Mouse (Mus musculus): ENCODE results near the gene Dtx3. TPM values are rescaled to one million over a fixed set of nuclear protein-coding genes. Genes with fewer than 3 reads are reported as not detected.
A peak's percentile ranks its signal among the peaks of the same experiment; 100 is the strongest.

Dtx3 gene
- 223 and 231 TPM in 2 replicates for polyA plus RNA-seq (2014; fragmentation: Nextera tagmentation; extraction: Ambion mirVana)

DNA sequence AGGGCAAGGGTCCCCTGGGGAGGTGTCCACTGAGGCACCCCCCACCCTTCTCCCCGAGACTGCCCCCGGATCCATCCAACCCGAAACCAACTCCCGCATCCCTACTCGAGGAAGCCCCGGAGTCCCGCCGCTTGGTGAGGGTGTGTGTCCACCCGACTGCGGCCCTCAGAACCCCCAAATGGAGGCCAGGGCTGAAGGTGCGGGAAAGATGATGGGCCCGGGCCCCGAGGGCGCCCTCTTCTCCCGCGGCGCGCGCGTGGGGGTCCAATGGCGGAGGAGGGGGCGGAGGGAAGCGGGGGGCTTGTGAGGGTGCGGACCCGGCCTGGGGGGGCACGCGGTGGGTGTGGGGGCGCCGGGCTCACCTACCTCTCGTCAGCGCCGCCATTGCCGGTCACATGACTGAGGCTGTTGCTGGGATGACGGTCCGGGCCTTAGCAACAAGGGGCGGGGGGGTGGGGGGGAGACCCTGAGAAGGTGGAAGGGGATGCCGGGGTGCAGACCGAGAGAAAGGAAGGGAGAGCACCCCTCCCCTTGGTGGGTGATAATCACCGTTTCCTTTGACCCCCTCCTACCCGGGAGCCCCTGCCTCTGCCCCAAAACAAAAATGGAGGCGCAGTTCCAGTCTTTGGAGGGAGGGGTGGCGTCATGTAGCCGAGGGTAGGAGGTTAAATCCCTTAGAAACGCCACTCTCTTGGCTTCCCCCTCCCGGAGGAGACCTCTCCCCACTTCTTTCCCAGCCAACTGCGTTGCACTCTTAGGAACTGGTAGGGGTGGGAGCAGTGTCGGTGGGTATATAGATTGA, at the start of gene Dtx3:
TSS of gene Dtx3 (minus strand) at position 401 of the 802 bp plus-strand sequence.
- peak within 1 kb of the TSS; percentile 70 for H3K4me2 ChIP-seq (replicated peaks)
- peak within 1 kb of the TSS; percentile 94 for H3K9ac ChIP-seq
- H3K27me3 ChIP-seq (ENCODE audit: control insufficient read depth, insufficient read depth, low read length): no peaks in the 10 kb centered on the region
- H3K9me3 ChIP-seq (ENCODE audit: control insufficient read depth, low read length): no peaks in the 10 kb centered on the region
- peak within 1 kb of the TSS; percentile 92 for H3K27ac ChIP-seq
- H3K36me3 ChIP-seq (replicated peaks; ENCODE audit: control insufficient read depth, insufficient read depth): peaks cover 55% of the 10 kb centered on the region
- DNase-seq (ENCODE audit: low spot score) (no peak), ATAC-seq (ENCODE audit: low FRiP score) (peak; percentile 72)
- H3K4me1 ChIP-seq (replicated peaks; ENCODE audit: control insufficient read depth, insufficient read depth, low read length): peaks cover 18% of the 10 kb centered on the region
- peak within 1 kb of the TSS; percentile 91 for H3K4me3 ChIP-seq (replicated peaks; ENCODE audit: low read length)
- under 1% methylated on average over 35 of the region's 47 CpGs for WGBS

DNA sequence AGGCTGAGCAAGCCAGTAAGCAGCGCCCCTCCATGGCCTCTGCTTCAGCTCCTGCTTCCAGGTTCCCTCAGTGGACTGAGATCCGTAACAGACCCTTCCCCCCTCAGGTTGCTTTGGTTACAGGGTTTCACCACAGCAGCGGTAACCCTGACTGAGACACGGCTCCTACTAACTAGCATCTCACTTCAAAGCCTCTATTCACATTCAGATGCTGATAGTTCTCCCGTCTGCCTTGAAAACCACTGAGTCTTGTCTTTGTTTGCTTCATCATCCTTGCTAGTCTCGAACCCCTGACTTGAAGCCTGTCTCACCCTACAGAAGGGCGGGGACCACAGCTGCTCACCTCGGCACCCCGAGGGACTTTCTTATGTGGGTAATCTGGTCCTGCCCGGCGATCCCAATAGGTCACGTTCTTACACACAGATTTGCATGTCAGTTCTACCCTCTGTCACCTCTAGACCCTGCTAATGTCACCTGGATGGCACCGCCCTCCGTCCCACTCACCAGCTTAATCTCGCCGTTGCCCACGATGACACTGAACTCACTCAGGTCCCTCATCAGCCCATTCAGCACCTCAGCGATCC, 42.8 kb upstream of the Dtx3 start:
- DNase-seq (ENCODE audit: low spot score) (no peak), ATAC-seq (ENCODE audit: low FRiP score) (no peak)
- H3K36me3 ChIP-seq (replicated peaks; ENCODE audit: control insufficient read depth, insufficient read depth): peaks cover 92% of the 10 kb centered on the region
- H3K9ac ChIP-seq: no peak overlapping the region
- no peak overlapping the region for H3K4me2 ChIP-seq (replicated peaks)
- H3K27me3 ChIP-seq (ENCODE audit: control insufficient read depth, insufficient read depth, low read length): no peaks in the 10 kb centered on the region
- no peaks in the 10 kb centered on the region for H3K4me1 ChIP-seq (replicated peaks; ENCODE audit: control insufficient read depth, insufficient read depth, low read length)
- H3K4me3 ChIP-seq (replicated peaks; ENCODE audit: low read length): no peak overlapping the region
- no peak overlapping the region for H3K27ac ChIP-seq
- WGBS: 68% methylated on average over 18 of the region's 18 CpGs
- no peaks in the 10 kb centered on the region for H3K9me3 ChIP-seq (ENCODE audit: control insufficient read depth, low read length)

DNA sequence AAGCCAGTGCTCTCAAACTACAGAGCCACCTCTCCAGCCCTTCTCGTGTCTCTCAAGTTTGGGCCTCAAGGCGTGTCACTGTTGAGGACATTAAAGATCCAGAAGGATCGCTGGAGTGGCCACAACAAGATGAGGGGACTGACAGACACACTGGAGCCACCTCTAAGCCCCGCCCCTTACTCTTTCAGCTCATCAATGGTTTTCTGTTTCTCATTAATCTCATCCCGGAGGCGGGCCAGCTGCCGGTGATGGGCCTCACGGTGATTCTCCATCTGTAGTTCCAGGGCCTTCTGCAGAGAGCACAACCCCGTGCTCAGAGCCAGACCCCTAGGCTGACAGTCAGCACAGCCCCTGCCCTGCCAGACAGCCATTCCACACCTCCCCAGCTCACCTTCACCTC, 41.0 kb upstream of the Dtx3 start:
- Histone ChIP-seq H3K9me3 (ENCODE audit: control insufficient read depth, low read length) (no peaks in the 10 kb centered on the region), H3K36me3 (replicated peaks; ENCODE audit: control insufficient read depth, insufficient read depth) (peaks cover 92% of the 10 kb centered on the region), H3K4me1 (replicated peaks; ENCODE audit: control insufficient read depth, insufficient read depth, low read length) (no peaks in the 10 kb centered on the region), H3K27me3 (ENCODE audit: control insufficient read depth, insufficient read depth, low read length) (no peaks in the 10 kb centered on the region), H3K4me3 (replicated peaks; ENCODE audit: low read length) (no peak overlapping the region), H3K4me2 (replicated peaks) (no peak overlapping the region), H3K27ac (no peak overlapping the region), H3K9ac (no peak overlapping the region)
- WGBS: 37% methylated on average over 9 of the region's 9 CpGs
- DNase-seq (ENCODE audit: low spot score): no peak
- ATAC-seq (ENCODE audit: low FRiP score): no peak

DNA sequence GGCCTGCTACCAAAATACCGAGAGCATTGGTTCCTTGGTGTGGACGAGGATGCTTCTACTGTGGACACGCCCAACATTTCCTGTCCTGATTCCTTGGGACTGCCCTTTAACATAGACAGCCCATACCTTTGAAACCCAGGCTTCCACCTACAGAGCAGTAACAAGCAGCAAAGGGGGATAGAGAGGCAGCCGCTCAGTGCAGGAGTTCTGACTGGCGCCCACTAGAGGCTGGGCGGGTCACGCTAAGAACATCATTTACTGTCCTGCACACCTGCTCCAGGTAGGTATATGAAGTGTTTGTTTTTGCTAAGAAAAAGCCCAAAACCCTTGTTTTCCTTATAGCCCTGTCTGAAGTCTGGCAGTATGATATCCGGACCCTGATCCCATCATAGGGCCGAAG, 37.6 kb upstream of the Dtx3 start:
- no peaks in the 10 kb centered on the region for H3K9me3 ChIP-seq (ENCODE audit: control insufficient read depth, low read length)
- H3K4me1 ChIP-seq (replicated peaks; ENCODE audit: control insufficient read depth, insufficient read depth, low read length): no peaks in the 10 kb centered on the region
- H3K36me3 ChIP-seq (replicated peaks; ENCODE audit: control insufficient read depth, insufficient read depth): peaks cover 92% of the 10 kb centered on the region
- DNase-seq (ENCODE audit: low spot score): no peak
- no peak overlapping the region for H3K27ac ChIP-seq
- H3K4me3 ChIP-seq (replicated peaks; ENCODE audit: low read length): no peak overlapping the region
- no peaks in the 10 kb centered on the region for H3K27me3 ChIP-seq (ENCODE audit: control insufficient read depth, insufficient read depth, low read length)
- ATAC-seq (ENCODE audit: low FRiP score): no peak
- no peak overlapping the region for H3K9ac ChIP-seq
- 87% methylated on average over 9 of the region's 9 CpGs for WGBS
- H3K4me2 ChIP-seq (replicated peaks): no peak overlapping the region

DNA sequence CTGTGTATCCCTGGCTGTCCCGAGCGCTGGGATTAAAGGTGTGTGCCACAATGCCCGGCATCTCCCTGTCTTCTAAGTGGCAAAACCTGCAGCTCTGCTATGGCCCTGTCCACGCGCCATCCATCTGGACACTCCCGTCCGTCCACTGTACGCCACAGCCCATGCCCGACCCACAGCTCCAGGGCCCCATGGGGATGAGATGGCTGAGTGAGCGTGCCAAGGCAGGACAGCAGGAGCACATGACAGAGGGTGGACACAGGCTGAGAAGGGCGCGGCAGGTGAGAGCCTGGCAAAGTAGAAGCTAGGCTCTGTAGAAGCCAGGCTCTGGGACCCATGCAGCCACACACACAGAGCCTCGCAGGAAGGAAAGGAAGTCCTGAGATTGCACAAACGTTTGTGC, 36.2 kb upstream of the Dtx3 start:
- Histone ChIP-seq H3K4me3 (replicated peaks; ENCODE audit: low read length) (no peak overlapping the region), H3K27me3 (ENCODE audit: control insufficient read depth, insufficient read depth, low read length) (no peaks in the 10 kb centered on the region), H3K27ac (no peak overlapping the region), H3K36me3 (replicated peaks; ENCODE audit: control insufficient read depth, insufficient read depth) (peaks cover 90% of the 10 kb centered on the region), H3K9me3 (ENCODE audit: control insufficient read depth, low read length) (no peaks in the 10 kb centered on the region), H3K9ac (no peak overlapping the region), H3K4me2 (replicated peaks) (no peak overlapping the region), H3K4me1 (replicated peaks; ENCODE audit: control insufficient read depth, insufficient read depth, low read length) (no peaks in the 10 kb centered on the region)
- no peak for DNase-seq (ENCODE audit: low spot score)
- no peak for ATAC-seq (ENCODE audit: low FRiP score)
- 84% methylated on average over 14 of the region's 14 CpGs for WGBS

DNA sequence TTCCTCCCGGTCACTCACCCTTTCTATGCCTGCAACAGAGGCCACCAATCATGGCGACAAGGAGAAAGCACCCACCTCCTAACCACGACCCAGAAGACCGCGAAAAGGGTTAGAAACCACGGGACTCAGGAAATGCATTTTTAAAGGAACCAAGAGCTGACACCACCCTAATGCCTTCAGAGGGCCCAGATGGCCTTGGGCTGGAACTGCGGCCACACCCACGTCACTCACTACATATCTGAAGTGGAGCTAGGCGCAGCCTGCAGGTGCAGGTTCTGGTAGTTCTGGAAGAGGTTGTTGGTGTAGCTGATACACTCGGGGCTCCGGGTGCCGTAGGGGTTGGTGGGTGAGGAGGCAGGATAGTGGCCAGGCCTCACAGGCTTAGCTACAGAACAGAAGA, 35.2 kb upstream of the Dtx3 start:
- ATAC-seq (ENCODE audit: low FRiP score) (no peak), DNase-seq (ENCODE audit: low spot score) (no peak)
- 90% methylated on average over 12 of the region's 12 CpGs for WGBS
- H3K4me3 ChIP-seq (replicated peaks; ENCODE audit: low read length): no peak overlapping the region
- H3K27me3 ChIP-seq (ENCODE audit: control insufficient read depth, insufficient read depth, low read length): no peaks in the 10 kb centered on the region
- no peaks in the 10 kb centered on the region for H3K4me1 ChIP-seq (replicated peaks; ENCODE audit: control insufficient read depth, insufficient read depth, low read length)
- H3K9ac ChIP-seq: no peak overlapping the region
- no peaks in the 10 kb centered on the region for H3K9me3 ChIP-seq (ENCODE audit: control insufficient read depth, low read length)
- H3K27ac ChIP-seq: no peak overlapping the region
- peaks cover 79% of the 10 kb centered on the region for H3K36me3 ChIP-seq (replicated peaks; ENCODE audit: control insufficient read depth, insufficient read depth)
- no peak overlapping the region for H3K4me2 ChIP-seq (replicated peaks)

DNA sequence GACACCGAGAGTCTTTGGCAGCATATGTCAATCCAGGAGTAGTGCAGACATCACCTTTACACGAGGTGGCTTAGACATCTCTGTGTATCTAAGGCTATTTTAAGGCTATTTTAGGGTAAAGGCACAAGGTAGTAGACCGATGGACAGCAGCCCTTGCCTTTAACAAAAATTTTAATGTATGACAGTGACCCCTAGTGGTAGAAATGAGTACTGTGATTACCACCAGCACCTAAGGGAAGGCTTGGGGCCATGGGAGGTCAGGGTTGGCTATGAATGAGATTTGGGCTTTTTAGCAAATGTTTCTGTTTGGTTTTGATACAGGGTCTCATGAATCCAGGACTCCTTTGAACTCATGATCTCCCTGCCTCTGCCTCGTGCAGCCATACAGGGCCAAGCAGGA, 33.4 kb upstream of the Dtx3 start:
- Histone ChIP-seq H3K9me3 (ENCODE audit: control insufficient read depth, low read length) (no peaks in the 10 kb centered on the region), H3K27me3 (ENCODE audit: control insufficient read depth, insufficient read depth, low read length) (no peaks in the 10 kb centered on the region), H3K4me2 (replicated peaks) (no peak overlapping the region), H3K9ac (no peak overlapping the region), H3K4me3 (replicated peaks; ENCODE audit: low read length) (no peak overlapping the region), H3K36me3 (replicated peaks; ENCODE audit: control insufficient read depth, insufficient read depth) (peaks cover 69% of the 10 kb centered on the region), H3K27ac (no peak overlapping the region), H3K4me1 (replicated peaks; ENCODE audit: control insufficient read depth, insufficient read depth, low read length) (no peaks in the 10 kb centered on the region)
- ATAC-seq (ENCODE audit: low FRiP score) (0 out of 2 replicates have a peak, but pooled peaks have one; percentile 51), DNase-seq (ENCODE audit: low spot score) (peak; percentile 76)
- 22% methylated on average over 4 of the region's 4 CpGs for WGBS

DNA sequence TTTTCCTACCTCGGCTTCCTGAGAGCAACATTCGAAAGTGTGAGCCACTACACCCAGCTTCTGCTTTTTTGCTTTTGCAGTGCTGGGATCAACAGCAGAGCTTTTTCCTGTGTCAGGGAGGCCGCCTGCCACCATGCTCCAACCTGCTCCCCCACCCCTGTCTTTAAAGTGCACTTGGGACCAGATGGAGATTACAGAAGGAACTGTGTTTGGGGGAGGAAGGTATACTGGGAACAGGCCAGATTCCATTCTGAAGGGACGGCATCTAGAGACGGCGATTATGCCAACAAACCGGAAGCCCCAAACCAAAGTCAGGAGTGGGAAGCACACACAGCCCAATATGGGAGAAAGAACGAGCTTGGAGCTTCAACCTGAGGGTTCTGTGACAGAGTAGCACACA, 31.6 kb upstream of the Dtx3 start:
- Histone ChIP-seq H3K27ac (no peak overlapping the region), H3K4me3 (replicated peaks; ENCODE audit: low read length) (no peak overlapping the region), H3K9ac (no peak overlapping the region), H3K4me1 (replicated peaks; ENCODE audit: control insufficient read depth, insufficient read depth, low read length) (no peaks in the 10 kb centered on the region), H3K4me2 (replicated peaks) (no peak overlapping the region), H3K9me3 (ENCODE audit: control insufficient read depth, low read length) (no peaks in the 10 kb centered on the region), H3K27me3 (ENCODE audit: control insufficient read depth, insufficient read depth, low read length) (no peaks in the 10 kb centered on the region), H3K36me3 (replicated peaks; ENCODE audit: control insufficient read depth, insufficient read depth) (peaks cover 52% of the 10 kb centered on the region)
- DNase-seq (ENCODE audit: low spot score): no peak
- WGBS: 89% methylated on average over 8 of the region's 8 CpGs
- ATAC-seq (ENCODE audit: low FRiP score): no peak

DNA sequence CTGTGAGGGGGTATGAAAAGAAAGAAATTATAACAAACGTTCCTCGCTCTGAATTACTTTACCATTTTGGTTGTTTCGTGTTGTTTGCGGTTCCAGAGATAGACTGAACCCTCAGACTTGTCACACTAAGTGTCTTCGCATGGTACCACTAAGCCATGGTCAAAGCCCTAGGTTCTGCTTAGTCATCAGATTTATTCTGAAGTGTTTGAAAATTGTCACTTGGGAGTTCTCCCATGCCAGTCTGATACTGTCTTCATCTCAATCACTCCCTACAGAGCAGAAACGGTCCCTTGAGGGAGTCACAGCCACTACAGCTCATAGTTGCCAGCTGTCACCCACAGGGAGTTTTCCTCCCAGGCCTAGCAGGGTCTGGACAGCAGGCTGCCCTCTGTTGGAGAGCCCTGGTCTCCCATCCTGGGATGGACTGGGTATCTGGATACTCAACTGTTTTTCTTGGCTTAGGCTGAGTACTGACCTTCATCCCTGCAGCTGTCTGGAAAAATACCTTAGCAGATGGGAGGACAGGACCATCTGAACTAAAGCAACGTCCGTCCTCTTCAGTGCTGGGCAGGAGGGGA, 30.9 kb upstream of the Dtx3 start:
- Histone ChIP-seq H3K27ac (no peak overlapping the region), H3K9me3 (ENCODE audit: control insufficient read depth, low read length) (no peaks in the 10 kb centered on the region), H3K4me2 (replicated peaks) (no peak overlapping the region), H3K4me1 (replicated peaks; ENCODE audit: control insufficient read depth, insufficient read depth, low read length) (no peaks in the 10 kb centered on the region), H3K4me3 (replicated peaks; ENCODE audit: low read length) (no peak overlapping the region), H3K9ac (no peak overlapping the region), H3K36me3 (replicated peaks; ENCODE audit: control insufficient read depth, insufficient read depth) (peaks cover 44% of the 10 kb centered on the region), H3K27me3 (ENCODE audit: control insufficient read depth, insufficient read depth, low read length) (no peaks in the 10 kb centered on the region)
- ATAC-seq (ENCODE audit: low FRiP score) (no peak), DNase-seq (ENCODE audit: low spot score) (no peak)
- WGBS: 64% methylated on average over 8 of the region's 8 CpGs
